Mouse (Mus musculus) fat pad, adult 2 months (tissue): Measurements from ENCODE around the gene Olfr33.

Experiments used
- DNase-seq: peaks from one replicate; pipeline ENCODE4 v3.0.0-alpha.2; 2011; ENCODE audit warnings: low read depth, low spot score; ENCODE audit errors: extremely low read depth

Olfr33 gene

DNA sequence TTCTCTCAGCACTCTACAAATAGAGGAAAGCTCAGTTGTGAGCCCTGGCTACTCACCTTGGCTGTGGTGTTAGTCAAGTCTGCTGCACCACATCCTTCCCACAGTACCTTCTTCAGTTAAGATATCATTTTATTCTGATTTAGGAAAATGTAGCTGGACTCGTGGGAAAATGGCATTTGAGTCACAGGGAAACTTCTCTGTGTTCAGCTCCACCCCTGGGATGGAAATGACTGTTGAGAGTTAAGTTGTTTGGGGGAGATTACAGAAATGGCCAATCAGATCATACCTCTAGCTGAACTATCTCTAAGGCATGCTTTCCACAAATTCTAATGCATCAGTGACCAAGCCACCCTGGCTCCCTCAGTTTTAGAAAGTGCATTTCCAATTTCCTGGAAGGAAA is at the start of gene Olfr33:
TSS of gene Olfr33 (minus strand) at position 101 of the 400 bp plus-strand sequence.
- no peak for DNase-seq

- DNase-seq = no peak
These were observed 40.4 kb upstream of the Olfr33 start, which contains the start of the genes Olfr560 and Olfr78 for GRCm38 (mm10) chr7:102759266-102759665. TSS of gene Olfr560 (minus strand) at chr7:102759366. TSS of gene Olfr78 (minus strand) at chr7:102759471.

- no peak for DNase-seq
These were observed 33.2 kb upstream of the Olfr33 start for GRCm38 (mm10) chr7:102752086-102752485.

DNA sequence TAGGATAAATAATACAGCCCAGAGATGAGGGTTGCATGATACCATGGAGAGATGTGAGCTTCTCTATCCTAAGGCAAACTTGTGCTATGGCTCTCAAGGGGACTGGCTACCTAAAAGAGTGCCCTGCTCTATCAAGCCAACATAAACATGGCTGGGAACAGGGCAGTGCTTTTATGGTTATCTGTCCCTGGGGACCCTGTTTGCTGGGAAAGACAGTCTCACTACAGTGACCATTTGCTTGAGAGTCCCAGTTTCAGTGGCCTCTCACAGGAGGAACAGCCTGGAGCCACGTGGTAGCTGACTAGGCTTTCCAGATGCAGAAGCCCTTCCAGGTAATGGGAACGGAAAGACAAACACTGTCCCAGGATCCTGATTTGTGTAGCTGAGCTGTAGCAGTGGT is 18.8 kb upstream of the Olfr33 start:
- DNase-seq = no peak

DNA sequence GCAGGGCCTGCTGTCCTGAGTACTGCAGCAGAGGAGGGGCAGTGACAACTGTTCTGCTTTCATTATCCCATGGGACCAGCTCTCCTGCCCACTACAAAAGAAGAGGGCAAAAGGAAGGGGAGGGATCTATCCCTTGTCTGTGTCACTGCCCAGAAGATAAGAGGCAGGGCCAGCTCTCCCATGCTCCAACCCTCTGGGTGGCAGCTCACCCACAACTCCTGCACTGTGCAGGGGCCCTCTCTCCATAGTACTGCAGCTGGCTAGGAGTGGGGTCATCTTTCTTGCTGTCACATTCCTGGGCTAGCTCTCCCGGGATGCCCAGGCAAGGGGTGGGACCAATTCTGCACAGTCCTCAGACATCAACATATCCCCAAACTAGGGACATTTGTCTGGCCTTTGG is 14.9 kb upstream of the Olfr33 start:
- no peak for DNase-seq

- DNase-seq = no peak
These were observed 8.5 kb upstream of the Olfr33 start, which contains the start of gene Olfr559 for GRCm38 (mm10) chr7:102727391-102727790. TSS of gene Olfr559 (minus strand) at chr7:102727491.

DNA sequence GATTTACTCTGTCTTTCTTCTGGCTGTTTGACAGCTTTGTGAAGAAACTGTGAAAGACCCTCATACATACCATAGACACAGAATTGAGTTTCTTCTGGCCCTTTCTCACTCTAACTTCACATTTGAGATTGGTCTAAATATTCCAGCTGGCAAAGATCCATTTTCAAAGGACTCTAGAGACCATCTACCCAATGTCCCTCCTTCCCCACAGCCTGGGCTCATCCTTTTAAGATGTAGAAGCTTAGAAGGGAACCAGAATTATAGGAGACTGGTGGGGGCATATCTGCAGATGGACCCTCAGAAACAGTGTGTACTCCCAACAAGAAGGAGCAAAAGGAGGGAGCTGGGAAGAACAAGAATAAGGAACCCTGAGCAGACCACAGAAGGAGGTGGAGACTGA is 17.0 kb downstream of the Olfr33 start, which contains the start of gene Olfr558:
TSS of gene Olfr558 (plus strand) at position 301 of the 400 bp plus-strand sequence.
- DNase-seq = no peak

DNA sequence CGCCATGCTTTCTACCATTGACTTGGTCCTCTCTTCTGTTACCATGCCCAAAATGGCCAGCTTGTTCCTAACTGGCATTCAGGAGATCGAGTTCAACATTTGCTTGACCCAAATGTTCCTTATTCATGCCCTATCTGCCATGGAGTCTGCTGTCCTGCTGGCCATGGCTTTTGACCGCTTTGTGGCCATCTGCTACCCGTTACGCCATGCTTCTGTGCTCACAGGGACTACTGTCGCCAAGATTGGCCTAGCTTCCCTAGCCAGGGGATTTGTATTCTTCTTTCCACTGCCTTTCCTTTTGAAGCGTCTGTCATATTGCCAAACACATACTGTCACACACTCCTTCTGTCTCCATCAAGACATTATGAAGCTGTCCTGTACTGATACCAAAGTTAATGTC is 20.4 kb downstream of the Olfr33 start:
- DNase-seq = no peak

DNA sequence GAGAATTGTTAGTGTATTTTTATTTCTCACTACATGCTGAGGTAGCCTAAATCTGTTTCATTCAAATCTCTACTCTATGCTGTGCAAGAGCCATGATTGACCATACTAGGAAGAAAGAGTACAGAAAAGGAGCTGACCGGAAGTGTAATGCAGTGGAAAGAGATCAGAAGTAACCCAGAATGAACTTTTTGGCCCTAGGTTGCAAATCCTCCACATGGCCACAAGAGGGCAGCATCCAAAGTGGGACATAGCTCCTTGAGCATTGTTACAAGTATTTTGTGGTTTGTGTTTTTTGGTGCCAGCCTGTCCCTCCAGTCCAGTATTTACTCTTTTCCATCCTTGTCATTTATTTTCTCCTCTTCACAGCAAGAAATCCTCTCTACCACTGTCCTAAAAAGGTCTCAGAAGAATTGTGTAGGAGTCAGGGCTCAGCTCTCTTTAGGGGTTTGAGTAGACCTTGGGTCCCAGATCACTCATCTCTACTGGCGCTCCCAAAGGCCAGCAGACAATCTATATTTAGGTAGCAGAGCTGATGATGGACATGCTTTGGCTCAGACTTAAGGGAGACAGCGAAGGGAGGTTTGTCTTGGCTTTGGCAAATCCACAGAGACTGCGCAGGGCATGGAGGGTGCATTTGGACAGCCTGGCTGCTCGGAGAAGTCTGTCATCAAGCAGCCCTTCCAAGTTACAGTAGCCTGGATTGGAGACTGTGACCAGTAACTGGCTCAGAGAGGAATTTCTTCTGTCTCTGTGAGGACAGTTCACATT is 23.3 kb downstream of the Olfr33 start, which contains the start of gene Olfr557:
TSS of gene Olfr557 (plus strand) at position 553 of the 768 bp plus-strand sequence.
- DNase-seq = no peak

DNA sequence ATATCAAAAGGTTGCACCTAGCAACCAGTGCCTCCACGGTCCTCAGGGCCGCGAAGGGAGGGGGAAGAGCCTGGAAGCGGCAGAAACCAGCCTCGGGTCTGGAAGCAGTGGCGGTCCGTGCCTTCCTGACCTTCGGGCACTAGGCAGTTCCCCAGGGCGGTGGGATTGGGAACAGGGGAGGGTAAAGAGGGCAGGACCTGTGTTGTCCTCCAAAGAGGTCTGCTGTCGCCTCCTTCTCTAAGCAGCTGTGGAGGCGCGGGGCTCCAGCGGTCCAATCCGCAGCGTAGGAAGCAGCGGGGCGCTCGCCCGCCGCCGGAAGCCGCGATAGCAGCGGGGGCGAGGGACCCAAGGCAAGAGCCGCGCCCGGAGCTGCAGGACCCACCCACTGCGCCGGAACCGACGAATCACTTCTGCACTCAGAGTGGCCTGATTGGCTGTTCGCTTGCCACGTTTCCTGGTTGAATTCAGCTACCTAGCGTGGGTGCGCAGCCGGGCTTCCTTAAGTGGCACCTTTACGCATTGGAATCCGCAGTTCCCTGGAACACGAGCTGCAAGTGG is 31.8 kb downstream of the Olfr33 start, which contains the start of gene Trim68:
TSS of gene Trim68 (minus strand) at position 384 of the 558 bp plus-strand sequence.
- peak; percentile 66 for DNase-seq

DNA sequence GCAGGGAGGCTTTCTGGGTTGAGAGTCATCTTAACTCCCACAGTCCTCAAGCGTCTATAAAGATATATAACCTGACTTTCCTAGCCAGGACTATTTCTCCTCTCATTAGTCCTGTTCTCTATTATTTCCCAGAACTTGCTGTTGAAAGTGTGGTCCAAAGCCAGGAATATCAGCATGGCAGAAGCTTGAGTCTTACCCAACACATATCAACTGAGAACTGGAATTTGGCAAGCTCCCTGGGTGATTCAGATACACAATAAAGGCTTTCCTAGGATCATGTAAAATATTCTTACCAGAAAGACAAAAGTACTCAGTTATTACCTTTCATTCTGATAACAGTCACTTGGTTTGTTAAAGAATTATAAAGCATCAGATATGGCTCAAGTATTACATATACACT is 37.0 kb downstream of the Olfr33 start:
- DNase-seq = no peak

- DNase-seq = no peak
These were observed 42.6 kb downstream of the Olfr33 start for GRCm38 (mm10) chr7:102676225-102676624.

- DNase-seq = no peak
These were observed 53.5 kb downstream of the Olfr33 start for GRCm38 (mm10) chr7:102665378-102665777.

DNA sequence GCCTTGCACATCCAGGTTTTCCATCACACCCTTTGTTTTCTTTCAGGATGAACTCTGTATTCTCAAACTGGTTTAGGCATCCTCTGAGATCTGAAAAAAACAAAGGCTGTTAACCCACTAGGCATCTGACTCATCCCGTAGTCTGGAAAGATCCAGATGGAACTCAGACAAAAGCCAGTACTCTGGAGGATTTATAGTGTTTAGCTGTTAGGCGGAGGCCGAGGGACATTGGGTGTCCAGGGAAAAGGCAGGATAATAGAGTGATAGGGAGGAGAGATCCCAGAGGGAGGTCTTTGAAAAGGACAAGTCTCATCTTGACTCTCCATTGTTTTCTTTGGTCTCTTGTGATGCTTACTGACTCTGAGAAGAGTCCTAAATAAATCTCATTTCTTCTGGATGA is 54.3 kb downstream of the Olfr33 start, which contains the start of gene Olfr556:
TSS of gene Olfr556 (plus strand) at position 301 of the 400 bp plus-strand sequence.
- no peak for DNase-seq
